Mouse (Mus musculus) kidney, adult 10 weeks (tissue): ENCODE results near the gene Cabp7. TPM values are rescaled to one million over a fixed set of nuclear protein-coding genes. Genes with fewer than 3 reads are reported as not detected.

ENCODE experiments used
- polyA plus RNA-seq: library from polyadenylated mRNA; stranded (reverse); fragments of 350-450 nt; fragmentation: Illumina TruSeq; extraction: RNeasy Lipid Tissue Mini Kit (QIAGEN cat#74804); gene quantifications from one replicate; pipeline ENCODE4 v1.2.3, GENCODE M21; 2014; ENCODE audit warnings: low read depth, low replicate concordance

Cabp7 gene
- polyA plus RNA-seq: not detected

DNA sequence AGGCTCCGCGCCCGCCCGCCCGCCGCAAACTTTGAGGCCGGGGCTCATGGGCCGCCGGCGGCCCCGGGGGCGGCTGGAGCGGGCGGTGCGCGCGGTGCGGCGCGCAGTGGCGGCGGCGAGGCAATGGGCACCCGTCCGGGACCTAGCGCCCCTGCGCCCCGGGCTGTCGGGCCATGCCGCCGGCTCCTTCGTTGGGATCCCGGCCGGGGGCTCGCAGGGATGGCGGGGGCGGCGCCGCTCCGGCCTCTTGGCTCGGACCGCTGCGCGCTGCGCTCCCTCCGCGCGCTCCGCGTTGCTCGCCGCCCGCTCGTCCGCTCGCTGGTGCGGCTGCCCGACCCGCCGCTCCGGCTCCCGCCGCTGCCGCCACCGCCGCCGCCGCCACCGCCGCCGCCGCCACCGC is at the start of gene Cabp7:
Cabp7 (minus strand) TSS at position 46 of the 400 bp plus-strand sequence.

DNA sequence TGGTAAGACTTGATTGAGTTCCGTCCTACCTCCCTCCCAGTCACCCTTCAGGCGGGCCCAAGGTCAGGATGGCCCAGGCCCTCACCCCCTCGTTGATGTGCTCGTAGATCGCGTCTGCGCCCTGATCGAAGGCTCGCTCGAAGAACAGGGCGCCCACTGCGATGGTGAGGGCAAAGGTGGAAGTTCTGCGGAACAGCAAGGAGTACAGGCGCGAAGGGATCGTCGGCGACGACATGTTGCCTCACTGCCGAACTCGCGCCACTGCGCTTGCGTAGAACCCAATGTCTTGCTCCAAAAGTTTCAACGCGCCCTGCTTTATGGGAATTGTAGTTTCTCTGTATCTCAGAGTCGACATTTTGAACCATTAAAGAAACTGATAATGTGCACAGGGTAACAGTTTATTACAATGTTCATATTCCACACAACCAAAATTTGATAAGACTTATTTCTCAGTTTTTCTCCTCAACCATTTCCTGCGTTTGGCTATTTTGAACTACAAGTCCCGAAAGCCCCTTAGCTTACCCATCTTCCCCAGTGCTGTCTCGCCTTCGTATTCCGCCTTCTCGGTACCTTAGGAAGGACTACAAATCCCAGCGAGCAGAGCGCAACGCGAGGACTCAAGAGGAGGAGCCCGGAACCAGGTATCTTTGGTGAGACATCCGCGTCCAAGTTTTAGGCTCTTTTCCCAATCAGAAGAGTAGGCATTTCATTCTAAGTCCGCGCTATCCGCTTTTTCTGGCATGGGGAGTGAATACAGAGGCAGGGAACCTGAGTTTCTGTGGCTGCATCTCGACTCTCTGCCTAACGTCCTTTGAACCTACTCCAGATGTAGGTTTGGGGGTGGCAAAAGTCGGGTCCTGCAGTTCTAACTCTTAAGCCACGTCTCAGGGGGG is 42.3 kb downstream of the Cabp7 start, which contains the start of the genes Uqcr10 and Zmat5:
Uqcr10 (minus strand) TSS at position 271 of the 893 bp plus-strand sequence.
Zmat5 (plus strand) TSS at position 607 of the 893 bp plus-strand sequence.

Other genes with a start within 250 kb of the Cabp7 start
- gene Mtmr3, start 151.9 kb downstream of the Cabp7 start, polyA plus RNA-seq: 18.0 TPM
- not detected for gene Gm11032, start 126.7 kb downstream of the Cabp7 start, polyA plus RNA-seq
- gene Ascc2, start 109.0 kb downstream of the Cabp7 start, polyA plus RNA-seq: 11.2 TPM
- 56.3 TPM for gene Uqcr10, start 42.4 kb downstream of the Cabp7 start, polyA plus RNA-seq
- not detected for gene Zmat5, start 42.1 kb downstream of the Cabp7 start, polyA plus RNA-seq
- 109 TPM for gene Nf2, start 102.8 kb upstream of the Cabp7 start, polyA plus RNA-seq
- 117 TPM for gene Nipsnap1, start 127.2 kb upstream of the Cabp7 start, polyA plus RNA-seq
- 5.7 TPM for gene Thoc5, start 148.5 kb upstream of the Cabp7 start, polyA plus RNA-seq
- not detected for gene Nefh, start 201.3 kb upstream of the Cabp7 start, polyA plus RNA-seq
- 103 TPM for gene Ap1b1, start 240.0 kb upstream of the Cabp7 start, polyA plus RNA-seq